Mouse (Mus musculus): Measurements from ENCODE around the gene Usp44. TPM values are rescaled to one million over a fixed set of nuclear protein-coding genes. Genes with fewer than 3 reads are reported as not detected.

Usp44 gene
- polyA plus RNA-seq, 1 experiment from 2014 or later = 0.84 TPM

DNA sequence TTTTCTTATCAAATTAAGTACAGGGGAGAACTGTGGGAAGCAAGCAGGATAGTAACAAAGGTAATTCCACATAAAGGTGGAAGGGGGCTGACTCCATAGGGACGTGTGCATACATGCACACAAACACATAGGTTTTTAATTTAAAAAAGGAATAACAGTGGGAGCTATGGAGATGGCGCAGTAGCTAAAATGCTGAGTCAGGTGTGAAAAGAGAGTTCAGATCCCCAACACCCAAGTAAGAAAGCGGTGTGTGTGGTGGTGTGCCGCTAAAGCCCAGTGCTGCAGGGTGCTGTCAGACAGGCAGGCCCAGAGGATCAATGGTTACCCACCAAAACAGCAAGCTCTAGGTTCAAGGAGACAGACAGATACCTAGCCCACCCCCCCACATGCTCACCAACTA, 47.4 kb downstream of the Usp44 start:
- H3K4me2 ChIP-seq (ENCODE audit: low read length) = no peak overlapping the region
- H3K27me3 ChIP-seq (ENCODE audit: control insufficient read depth, insufficient read depth, low read length) = no peaks in the 10 kb centered on the region
- WGBS = 95% methylated on average over 4 of the region's 4 CpGs
- H3K27ac ChIP-seq (replicated peaks; ENCODE audit: low read depth, low read length) = no peak overlapping the region
- H3K9me3 ChIP-seq (ENCODE audit: control insufficient read depth, low read length) = no peaks in the 10 kb centered on the region
- H3K4me1 ChIP-seq (ENCODE audit: control insufficient read depth, insufficient read depth, low read length) = no peaks in the 10 kb centered on the region
- no peak overlapping the region for H3K4me3 ChIP-seq (replicated peaks; ENCODE audit: low read depth, low read length)
- DNase-seq (no peak), ATAC-seq (ENCODE audit: low FRiP score, low TSS enrichment) (no peak)
- peaks cover 33% of the 10 kb centered on the region for H3K36me3 ChIP-seq (ENCODE audit: control insufficient read depth, insufficient read depth, low read length)
- H3K9ac ChIP-seq (replicated peaks; ENCODE audit: low read length) = no peak overlapping the region

- Histone ChIP-seq H3K4me2 (ENCODE audit: low read length) (no peak overlapping the region), H3K27ac (replicated peaks; ENCODE audit: low read depth, low read length) (no peak overlapping the region), H3K4me3 (replicated peaks; ENCODE audit: low read depth, low read length) (no peak overlapping the region), H3K9me3 (ENCODE audit: control insufficient read depth, low read length) (no peaks in the 10 kb centered on the region), H3K9ac (replicated peaks; ENCODE audit: low read length) (no peak overlapping the region), H3K36me3 (ENCODE audit: control insufficient read depth, insufficient read depth, low read length) (peaks cover 53% of the 10 kb centered on the region), H3K27me3 (ENCODE audit: control insufficient read depth, insufficient read depth, low read length) (no peaks in the 10 kb centered on the region), H3K4me1 (ENCODE audit: control insufficient read depth, insufficient read depth, low read length) (no peaks in the 10 kb centered on the region)
- no peak for ATAC-seq (ENCODE audit: low FRiP score, low TSS enrichment)
- DNase-seq = no peak
Observed at GRCm38 (mm10) chr10:93881918-93882317, 50.6 kb downstream of the Usp44 start.

GRCm38 (mm10) chr10:93882738-93883364, 51.5 kb downstream of the Usp44 start:
- ATAC-seq (ENCODE audit: low FRiP score, low TSS enrichment) (no peak), DNase-seq (no peak)
- WGBS = 96% methylated on average over 8 of the region's 8 CpGs
- H3K36me3 ChIP-seq (ENCODE audit: control insufficient read depth, insufficient read depth, low read length) = peaks cover 52% of the 10 kb centered on the region
- H3K9me3 ChIP-seq (ENCODE audit: control insufficient read depth, low read length) = no peaks in the 10 kb centered on the region
- no peak overlapping the region for H3K27ac ChIP-seq (replicated peaks; ENCODE audit: low read depth, low read length)
- no peak overlapping the region for H3K4me3 ChIP-seq (replicated peaks; ENCODE audit: low read depth, low read length)
- no peak overlapping the region for H3K9ac ChIP-seq (replicated peaks; ENCODE audit: low read length)
- H3K4me1 ChIP-seq (ENCODE audit: control insufficient read depth, insufficient read depth, low read length) = no peaks in the 10 kb centered on the region
- no peaks in the 10 kb centered on the region for H3K27me3 ChIP-seq (ENCODE audit: control insufficient read depth, insufficient read depth, low read length)
- no peak overlapping the region for H3K4me2 ChIP-seq (ENCODE audit: low read length)

- ATAC-seq (ENCODE audit: low FRiP score, low TSS enrichment) (no peak), DNase-seq (no peak)
- Histone ChIP-seq H3K4me1 (ENCODE audit: control insufficient read depth, insufficient read depth, low read length) (peaks cover 5% of the 10 kb centered on the region), H3K4me3 (replicated peaks; ENCODE audit: low read depth, low read length) (no peak overlapping the region), H3K9ac (replicated peaks; ENCODE audit: low read length) (no peak overlapping the region), H3K36me3 (ENCODE audit: control insufficient read depth, insufficient read depth, low read length) (peaks cover 35% of the 10 kb centered on the region), H3K27ac (replicated peaks; ENCODE audit: low read depth, low read length) (no peak overlapping the region), H3K4me2 (ENCODE audit: low read length) (no peak overlapping the region), H3K9me3 (ENCODE audit: control insufficient read depth, low read length) (no peaks in the 10 kb centered on the region), H3K27me3 (ENCODE audit: control insufficient read depth, insufficient read depth, low read length) (no peaks in the 10 kb centered on the region)
- WGBS = 96% methylated on average over 14 of the region's 14 CpGs
Observed at GRCm38 (mm10) chr10:93885839-93886477, 54.6 kb downstream of the Usp44 start.

DNA sequence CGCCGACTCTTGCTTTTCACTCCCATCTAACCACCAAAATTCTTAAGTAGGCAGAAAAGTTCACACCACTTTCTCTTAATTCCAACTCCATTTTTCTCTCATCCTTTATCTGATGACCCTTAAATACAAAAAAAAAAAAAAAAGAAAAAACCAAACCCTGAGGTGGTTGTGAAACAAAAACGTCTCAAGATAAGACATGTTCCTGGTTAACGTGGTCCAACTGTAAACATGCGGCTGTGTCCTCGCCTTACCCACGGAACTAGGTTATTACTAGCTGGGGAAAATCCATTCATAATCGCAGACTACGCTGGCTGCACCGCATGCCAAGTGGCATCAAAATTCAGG, 57.2 kb downstream of the Usp44 start:
- Histone ChIP-seq H3K4me2 (ENCODE audit: low read length) (peak overlapping the region; percentile 76), H3K27me3 (ENCODE audit: control insufficient read depth, insufficient read depth, low read length) (no peaks in the 10 kb centered on the region), H3K4me1 (ENCODE audit: control insufficient read depth, insufficient read depth, low read length) (peaks cover 5% of the 10 kb centered on the region), H3K36me3 (ENCODE audit: control insufficient read depth, insufficient read depth, low read length) (peaks cover 28% of the 10 kb centered on the region), H3K9ac (replicated peaks; ENCODE audit: low read length) (peak overlapping the region; percentile 91), H3K27ac (replicated peaks; ENCODE audit: low read depth, low read length) (peak overlapping the region; percentile 93), H3K9me3 (ENCODE audit: control insufficient read depth, low read length) (no peaks in the 10 kb centered on the region), H3K4me3 (replicated peaks; ENCODE audit: low read depth, low read length) (peak overlapping the region; percentile 93)
- ATAC-seq (ENCODE audit: low FRiP score, low TSS enrichment) = no peak
- WGBS = 16% methylated on average over 10 of the region's 10 CpGs
- DNase-seq = no peak

- WGBS = under 1% methylated on average over 38 of the region's 38 CpGs
- Histone ChIP-seq H3K27ac (replicated peaks; ENCODE audit: low read depth, low read length) (peak overlapping the region; percentile 93), H3K4me1 (ENCODE audit: control insufficient read depth, insufficient read depth, low read length) (peaks cover 5% of the 10 kb centered on the region), H3K9me3 (ENCODE audit: control insufficient read depth, low read length) (no peaks in the 10 kb centered on the region), H3K9ac (replicated peaks; ENCODE audit: low read length) (peak overlapping the region; percentile 91), H3K36me3 (ENCODE audit: control insufficient read depth, insufficient read depth, low read length) (peaks cover 24% of the 10 kb centered on the region), H3K4me2 (ENCODE audit: low read length) (peak overlapping the region; percentile 76), H3K4me3 (replicated peaks; ENCODE audit: low read depth, low read length) (peak overlapping the region; percentile 93), H3K27me3 (ENCODE audit: control insufficient read depth, insufficient read depth, low read length) (no peaks in the 10 kb centered on the region)
- peak; percentile 63 for DNase-seq
- peak; percentile 73 for ATAC-seq (ENCODE audit: low FRiP score, low TSS enrichment)
Observed at GRCm38 (mm10) chr10:93888935-93889578, 57.7 kb downstream of the Usp44 start.

- WGBS = under 1% methylated on average over 23 of the region's 30 CpGs
- H3K27ac ChIP-seq (replicated peaks; ENCODE audit: low read depth, low read length) = peak overlapping the region; percentile 93
- peak overlapping the region; percentile 76 for H3K4me2 ChIP-seq (ENCODE audit: low read length)
- H3K27me3 ChIP-seq (ENCODE audit: control insufficient read depth, insufficient read depth, low read length) = no peaks in the 10 kb centered on the region
- no peaks in the 10 kb centered on the region for H3K9me3 ChIP-seq (ENCODE audit: control insufficient read depth, low read length)
- peak overlapping the region; percentile 93 for H3K4me3 ChIP-seq (replicated peaks; ENCODE audit: low read depth, low read length)
- H3K4me1 ChIP-seq (ENCODE audit: control insufficient read depth, insufficient read depth, low read length) = peaks cover 5% of the 10 kb centered on the region
- peak overlapping the region; percentile 91 for H3K9ac ChIP-seq (replicated peaks; ENCODE audit: low read length)
- peak; percentile 96 for DNase-seq
- peak; percentile 98 for ATAC-seq (ENCODE audit: low FRiP score, low TSS enrichment)
- peaks cover 23% of the 10 kb centered on the region for H3K36me3 ChIP-seq (ENCODE audit: control insufficient read depth, insufficient read depth, low read length)
Observed at GRCm38 (mm10) chr10:93889579-93889950, 58.2 kb downstream of the Usp44 start.

DNA sequence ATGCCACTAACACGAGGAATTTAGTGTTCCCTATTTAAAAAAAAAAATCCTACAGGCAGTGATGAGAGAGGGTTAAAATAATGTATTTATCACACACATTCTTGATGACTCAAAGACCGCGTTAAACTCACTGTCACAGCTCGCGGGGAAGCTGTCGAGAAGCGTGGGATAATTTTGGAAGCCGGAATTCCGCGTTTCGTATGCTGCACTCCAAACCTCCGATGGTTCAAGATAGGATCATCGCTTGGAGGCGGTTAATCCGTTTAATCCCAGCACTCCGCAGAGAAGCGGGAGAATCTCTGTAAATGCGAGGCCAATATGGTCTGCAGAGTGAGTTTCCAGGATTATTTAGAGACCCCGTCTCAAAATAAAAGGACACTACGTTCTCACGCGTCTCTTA, 58.6 kb downstream of the Usp44 start:
- peak overlapping the region; percentile 93 for H3K27ac ChIP-seq (replicated peaks; ENCODE audit: low read depth, low read length)
- under 1% methylated on average over 22 of the region's 22 CpGs for WGBS
- H3K9ac ChIP-seq (replicated peaks; ENCODE audit: low read length) = peak overlapping the region; percentile 91
- peaks cover 19% of the 10 kb centered on the region for H3K36me3 ChIP-seq (ENCODE audit: control insufficient read depth, insufficient read depth, low read length)
- H3K4me3 ChIP-seq (replicated peaks; ENCODE audit: low read depth, low read length) = peak overlapping the region; percentile 93
- H3K4me2 ChIP-seq (ENCODE audit: low read length) = peak overlapping the region; percentile 76
- DNase-seq (no peak), ATAC-seq (ENCODE audit: low FRiP score, low TSS enrichment) (no peak)
- H3K4me1 ChIP-seq (ENCODE audit: control insufficient read depth, insufficient read depth, low read length) = peaks cover 5% of the 10 kb centered on the region
- no peaks in the 10 kb centered on the region for H3K27me3 ChIP-seq (ENCODE audit: control insufficient read depth, insufficient read depth, low read length)
- no peaks in the 10 kb centered on the region for H3K9me3 ChIP-seq (ENCODE audit: control insufficient read depth, low read length)

- Histone ChIP-seq H3K4me2 (ENCODE audit: low read length) (peak overlapping the region; percentile 76), H3K9ac (replicated peaks; ENCODE audit: low read length) (0 out of 2 replicates have a peak overlapping the region, but pooled peaks have one; percentile 91)
Observed at GRCm38 (mm10) chr10:93890565-93890964, 59.2 kb downstream of the Usp44 start.

More at GRCm38 (mm10) chr10:93890565-93890964, 59.2 kb downstream of the Usp44 start:
- Histone ChIP-seq H3K9me3 (ENCODE audit: control insufficient read depth, low read length) (no peaks in the 10 kb centered on the region), H3K27ac (replicated peaks; ENCODE audit: low read depth, low read length) (no peak overlapping the region; the same call in 1 of the 2 replicates), H3K27me3 (ENCODE audit: control insufficient read depth, insufficient read depth, low read length) (no peaks in the 10 kb centered on the region), H3K36me3 (ENCODE audit: control insufficient read depth, insufficient read depth, low read length) (peaks cover 14% of the 10 kb centered on the region), H3K4me1 (ENCODE audit: control insufficient read depth, insufficient read depth, low read length) (peaks cover 5% of the 10 kb centered on the region), H3K4me3 (replicated peaks; ENCODE audit: low read depth, low read length) (peak overlapping the region; percentile 93)
- no peak for ATAC-seq (ENCODE audit: low FRiP score, low TSS enrichment)
- 65% methylated on average over 4 of the region's 4 CpGs for WGBS
- no peak for DNase-seq
